Mouse (Mus musculus): ENCODE results near the gene Cfap43.

Cfap43 gene

DNA sequence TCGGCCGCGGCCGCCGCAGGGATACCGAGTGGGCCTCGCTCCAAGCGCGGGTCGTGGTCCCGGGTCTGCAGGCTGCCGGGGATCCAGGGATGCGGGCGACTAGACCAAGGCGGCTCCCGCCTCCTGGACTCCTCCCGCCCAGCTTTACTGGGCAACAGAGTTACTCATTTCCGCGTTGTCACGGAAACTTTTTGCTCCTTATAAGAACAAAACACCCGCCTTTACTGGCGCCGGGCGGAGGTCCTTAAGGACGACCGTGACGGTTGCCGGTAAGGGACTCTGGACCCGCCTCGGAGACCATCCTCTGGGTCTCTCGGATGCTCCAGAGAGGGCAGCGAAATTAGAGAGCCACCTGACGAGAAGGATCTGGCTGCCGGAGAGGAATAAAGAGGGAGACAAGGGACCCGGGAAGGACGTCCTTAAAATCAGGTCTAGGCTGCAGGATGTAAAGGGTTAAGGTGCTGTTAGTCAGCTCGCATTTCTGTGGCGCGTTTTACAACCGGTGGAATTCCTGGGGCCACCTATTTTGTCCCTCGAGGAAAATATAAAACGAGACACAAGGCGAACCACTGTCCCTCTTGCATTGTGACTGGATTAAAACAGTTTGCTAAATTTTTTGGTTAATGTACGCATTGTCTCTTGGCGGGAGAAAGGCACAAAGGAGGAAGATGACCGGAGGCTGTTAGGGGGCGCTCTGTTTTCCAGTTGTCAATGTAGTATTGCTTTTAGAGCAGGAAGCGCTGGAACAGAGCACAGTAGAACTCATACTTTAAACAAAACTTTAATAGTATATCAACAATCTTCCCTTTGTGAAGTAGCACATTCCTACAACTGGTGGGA lies at the start of gene Cfap43, which contains the start of gene Itprip:
Cfap43 (minus strand) TSS at position 162 of the 840 bp plus-strand sequence.
Itprip (minus strand) TSS at position 174 of the 840 bp plus-strand sequence.
- DNase-seq: peak; percentile 95

GRCm38 (mm10) chr19:47958181-47958580 lies 39.1 kb upstream of the Cfap43 start:
- no peak for DNase-seq

GRCm38 (mm10) chr19:47953169-47953568 lies 34.1 kb upstream of the Cfap43 start:
- DNase-seq: no peak

- no peak for DNase-seq
Measured at GRCm38 (mm10) chr19:47950946-47951345, 31.9 kb upstream of the Cfap43 start.

DNA sequence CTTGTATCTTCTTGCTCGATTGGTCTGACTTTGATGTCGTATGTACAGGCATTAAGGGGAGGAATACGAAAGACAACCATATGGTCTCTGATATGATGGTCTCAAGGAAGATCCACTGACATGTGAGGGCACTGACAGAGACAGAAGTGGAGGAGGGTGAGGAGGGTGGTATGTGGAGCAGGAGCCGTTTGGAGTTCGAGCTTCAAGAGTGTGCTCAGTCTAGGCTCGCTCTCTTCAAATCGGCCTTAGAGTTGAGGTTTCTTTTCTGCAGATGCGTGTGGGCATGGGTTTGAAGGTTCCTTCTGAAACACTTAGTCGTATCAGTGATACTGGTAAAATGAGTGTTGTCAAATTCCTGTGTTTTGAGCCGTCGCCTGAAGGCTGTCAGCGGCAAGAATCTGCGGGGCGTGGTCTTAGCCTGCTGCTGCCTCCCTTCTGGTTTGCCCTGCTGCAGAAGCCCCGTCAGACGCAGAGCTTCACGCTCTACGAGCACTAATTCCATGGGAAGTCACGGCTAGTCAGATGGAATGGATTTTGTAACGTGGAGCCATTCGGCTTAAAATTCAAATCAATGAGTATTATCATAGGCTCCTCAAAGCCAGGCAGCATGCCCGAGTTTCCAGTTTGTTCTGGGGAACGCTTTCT lies 27.9 kb upstream of the Cfap43 start:
- DNase-seq: no peak

GRCm38 (mm10) chr19:47939361-47939760 lies 20.3 kb upstream of the Cfap43 start:
- DNase-seq: no peak

GRCm38 (mm10) chr19:47937443-47938406 lies 18.6 kb upstream of the Cfap43 start, which contains the start of gene Cfap58:
Cfap58 (plus strand) TSS chr19:47937675.
- DNase-seq: peak; percentile 74

DNA sequence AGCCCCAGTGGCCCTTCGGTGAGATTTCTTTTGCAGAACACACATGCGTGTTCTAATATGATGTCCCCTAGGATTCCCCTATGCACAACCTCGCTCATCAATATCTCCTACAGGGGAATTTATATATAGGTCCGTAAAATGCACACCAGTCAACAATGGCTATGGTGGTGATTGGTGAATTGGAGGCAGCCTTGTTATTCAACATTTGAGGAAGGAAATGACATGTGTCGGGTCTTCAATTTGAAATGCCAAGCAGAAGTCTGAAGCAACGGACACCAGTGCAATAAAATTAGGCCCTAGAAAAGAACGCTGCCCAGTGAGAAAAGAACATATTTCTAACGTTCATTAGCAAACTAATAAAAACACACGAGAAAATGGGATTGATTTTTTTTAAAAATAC lies 17.9 kb upstream of the Cfap43 start:
- DNase-seq: no peak

DNA sequence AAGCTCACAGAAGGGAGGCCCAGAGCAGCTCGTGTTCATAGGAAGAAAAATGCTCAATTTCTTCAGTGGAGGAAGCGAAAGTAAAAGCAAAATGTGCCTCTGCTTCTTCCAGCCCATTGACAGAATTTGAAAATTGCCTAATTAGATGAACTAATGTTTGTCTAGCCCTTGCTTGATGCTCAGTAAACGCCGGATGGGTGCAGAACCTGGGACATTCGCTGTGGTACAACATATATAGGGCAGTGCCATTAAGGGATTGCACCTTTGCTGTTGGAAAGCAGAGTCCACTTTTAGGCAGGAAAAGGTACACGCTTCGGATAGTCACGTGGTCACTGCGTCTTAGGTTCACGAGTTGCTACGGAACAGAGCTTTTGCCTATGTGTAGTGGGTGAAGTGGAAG lies 17.4 kb upstream of the Cfap43 start:
- no peak for DNase-seq

- no peak for DNase-seq
Measured at GRCm38 (mm10) chr19:47935530-47935929, 16.4 kb upstream of the Cfap43 start.

- DNase-seq: peak; percentile 67
Measured at GRCm38 (mm10) chr19:47934636-47935238, 15.7 kb upstream of the Cfap43 start.

DNA sequence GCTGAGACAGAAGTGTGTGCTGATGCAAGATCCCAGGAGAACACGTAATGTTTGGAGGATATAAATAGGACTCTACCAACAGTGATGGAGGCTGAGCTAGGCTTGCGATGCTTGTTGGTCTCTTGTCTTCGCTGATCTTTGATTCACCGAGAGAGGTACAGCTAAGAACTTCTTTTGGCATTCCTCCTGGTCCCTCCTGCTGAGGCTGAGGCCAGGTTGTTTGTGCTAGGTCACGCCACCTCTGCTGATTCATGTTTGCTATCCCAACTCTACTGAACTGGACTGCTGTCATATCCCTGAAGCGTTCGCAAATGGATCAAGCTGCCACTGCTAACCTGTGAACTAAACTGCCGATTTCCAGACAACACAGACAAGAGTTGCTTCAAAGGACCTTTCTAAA lies 15.1 kb upstream of the Cfap43 start:
- DNase-seq: no peak

DNA sequence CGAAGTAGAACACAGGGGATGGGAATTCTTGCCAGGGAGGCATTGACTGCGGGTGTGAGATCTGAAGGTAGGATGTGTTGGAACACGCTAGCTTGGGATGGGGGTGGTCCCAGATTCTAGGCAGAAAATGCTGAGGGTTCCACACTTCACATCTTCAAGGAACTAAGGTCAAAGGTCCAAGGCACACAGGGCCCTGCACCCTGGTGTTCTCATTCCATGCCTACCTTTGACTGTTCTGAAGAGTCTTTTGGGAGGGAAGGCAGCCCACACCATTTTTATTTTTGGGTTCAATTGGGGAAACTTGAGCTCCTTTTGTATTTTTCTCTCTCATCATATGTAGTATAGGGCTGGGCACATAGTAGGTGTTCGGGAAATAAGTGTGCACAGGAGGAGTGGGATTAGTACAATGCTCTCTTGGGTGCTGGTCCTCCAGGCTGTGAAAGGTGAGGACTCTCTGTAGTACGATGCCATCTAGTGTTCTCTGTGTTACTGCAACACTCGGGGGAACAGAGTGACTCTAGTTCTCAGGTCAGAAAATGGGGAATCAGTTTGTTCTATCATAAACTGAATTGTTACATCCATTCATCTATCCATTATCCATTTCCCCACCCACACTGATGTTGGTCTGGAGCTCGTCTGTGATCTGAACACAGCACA lies 13.0 kb upstream of the Cfap43 start:
- DNase-seq: peak; percentile 74

- peak; percentile 87 for DNase-seq
Measured at GRCm38 (mm10) chr19:47929043-47929442, 10.0 kb upstream of the Cfap43 start.

DNA sequence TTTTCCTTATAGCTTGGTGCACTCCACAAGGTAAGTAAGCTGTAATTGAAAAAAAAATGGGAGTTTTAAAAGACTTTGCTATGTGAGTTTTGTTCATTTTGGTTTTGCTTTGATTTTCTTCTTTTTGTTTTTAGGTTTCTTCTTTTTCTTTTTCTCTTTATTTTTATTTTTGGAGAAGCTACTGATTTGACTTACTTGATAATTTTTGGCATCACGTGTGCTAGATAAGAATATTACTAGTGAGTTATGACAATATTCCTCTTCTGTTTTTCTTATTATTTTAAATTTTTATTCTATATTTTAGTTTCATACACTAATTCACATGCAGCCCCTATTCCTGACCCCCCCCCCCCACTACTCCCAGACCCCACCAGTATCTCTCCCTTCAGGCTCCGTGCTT lies 7.9 kb upstream of the Cfap43 start:
- no peak for DNase-seq

DNA sequence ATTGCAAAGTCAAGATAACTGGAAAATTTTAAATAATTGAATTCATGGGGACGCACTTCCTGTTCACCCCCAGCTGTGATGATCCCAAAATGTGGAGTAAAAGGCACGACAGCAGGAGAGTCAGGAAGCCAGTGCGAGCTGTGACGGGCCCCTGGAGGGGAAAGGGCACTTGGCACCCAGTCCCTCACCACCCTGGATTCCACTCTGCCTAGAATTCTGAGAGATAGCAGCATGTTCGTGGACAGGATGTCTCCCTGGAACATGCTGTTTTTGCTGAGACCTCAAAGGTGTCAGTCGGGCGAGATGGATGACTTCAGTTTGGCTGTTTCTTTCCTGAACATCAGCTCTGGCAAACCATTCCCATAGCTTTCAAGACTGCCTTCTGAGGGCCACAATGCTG lies 6.7 kb upstream of the Cfap43 start:
- DNase-seq: no peak

GRCm38 (mm10) chr19:47919966-47920375 lies 884 bp upstream of the Cfap43 start:
- peak; percentile 77 for DNase-seq

GRCm38 (mm10) chr19:47918455-47919101 lies 509 bp downstream of the Cfap43 start:
- DNase-seq: peak; percentile 50

- DNase-seq: peak; percentile 33
Measured at GRCm38 (mm10) chr19:47918016-47918415, 1.1 kb downstream of the Cfap43 start.

DNA sequence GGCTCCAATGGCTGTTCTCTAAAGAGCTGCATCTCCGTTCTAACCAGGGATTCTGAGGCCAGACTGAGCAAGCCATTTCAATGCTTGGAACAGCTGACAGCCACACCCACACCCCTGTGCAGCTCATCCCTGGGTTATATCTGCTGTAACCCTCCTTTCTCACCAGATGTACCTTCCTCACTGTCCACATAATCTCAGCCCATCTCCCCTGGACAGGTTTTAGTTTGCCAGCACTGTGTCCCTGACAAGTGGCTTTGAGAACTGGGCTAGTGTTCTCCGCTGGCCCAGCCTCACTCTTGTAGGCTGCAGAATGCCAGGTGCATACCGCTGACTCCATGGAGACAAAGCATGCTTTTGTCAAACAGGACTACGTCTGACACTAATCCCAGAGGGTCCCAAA lies 1.7 kb downstream of the Cfap43 start:
- no peak for DNase-seq

- DNase-seq: no peak
Measured at GRCm38 (mm10) chr19:47915251-47915650, 3.8 kb downstream of the Cfap43 start.
